Mouse (Mus musculus) lung, postnatal 25 days (tissue): ENCODE data around the gene Klk1b8.
"Not testable (repeated sequence)": the region's sequence is repeated elsewhere in the genome, so short reads cannot be mapped to it uniquely, and the experiment has no call there.

Source experiments
- DNase-seq: peaks from one replicate; pipeline ENCODE4 v3.0.0; 2022; ENCODE audit warnings: low spot score

The Klk1b8 gene

DNA sequence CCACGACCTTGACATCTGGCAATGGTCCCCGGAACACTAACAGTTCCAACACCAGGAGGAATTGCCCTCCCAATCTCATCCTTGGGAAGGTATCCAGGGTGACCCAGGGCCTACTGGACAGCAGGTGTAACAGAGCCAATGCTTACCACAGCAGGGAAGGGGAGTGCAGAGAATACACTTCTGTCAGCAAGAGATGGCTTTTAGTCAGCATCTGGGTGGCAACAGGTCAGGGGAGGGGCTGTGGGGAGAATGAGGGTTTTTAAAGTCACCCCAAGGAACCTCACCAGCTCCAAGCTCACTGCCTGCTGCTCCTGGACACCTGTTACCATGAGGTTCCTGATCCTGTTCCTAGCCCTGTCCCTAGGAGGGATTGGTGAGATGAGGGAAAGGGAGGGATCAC lies at the start of gene Klk1b8:
Klk1b8 (plus strand) TSS at position 301 of the 400 bp plus-strand sequence.
- DNase-seq: no peak

DNA sequence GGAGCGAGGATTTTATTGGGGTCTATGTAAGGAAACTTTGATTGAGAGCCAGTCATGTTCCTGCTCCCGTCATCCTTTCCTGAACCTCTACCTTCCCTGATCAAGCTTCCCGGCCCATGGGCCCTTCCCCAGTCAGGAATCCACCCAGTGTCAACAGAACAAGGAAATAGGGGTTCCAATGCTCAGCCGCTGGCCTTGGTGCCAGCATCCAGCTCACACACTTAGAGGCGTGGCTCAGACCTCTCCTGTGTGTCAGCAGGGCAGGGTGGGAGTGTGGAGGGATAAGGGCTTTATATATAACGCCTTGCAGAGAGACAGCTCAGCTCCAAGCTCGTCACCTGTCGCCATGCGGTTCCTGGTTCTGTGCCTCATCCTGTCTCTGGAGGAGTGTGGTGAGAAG lies 35.6 kb upstream of the Klk1b8 start:
- DNase-seq: no peak

DNA sequence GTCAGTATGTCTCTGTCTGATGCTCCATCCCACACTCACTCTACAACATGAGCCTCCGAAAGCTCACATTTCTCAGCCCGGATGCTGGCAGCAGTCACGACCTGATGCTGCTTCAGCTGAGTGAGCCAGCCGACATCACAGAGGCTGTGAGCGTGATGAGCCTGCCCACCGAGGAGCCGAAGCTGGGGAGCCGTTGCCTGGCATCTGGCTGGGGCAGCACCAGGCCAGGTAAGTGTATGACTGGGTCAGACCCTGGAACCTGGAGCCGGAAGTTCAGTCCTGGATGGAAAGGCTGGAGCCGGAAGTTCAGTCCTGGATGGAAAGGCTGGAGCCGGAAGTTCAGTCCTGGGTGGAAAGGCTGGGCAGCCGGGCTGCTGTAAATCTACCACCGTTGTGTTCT lies 32.0 kb upstream of the Klk1b8 start:
- DNase-seq: no peak

GRCm38 (mm10) chr7:43918871-43919270 lies 31.6 kb upstream of the Klk1b8 start:
- DNase-seq: no peak

GRCm38 (mm10) chr7:43919559-43920451 lies 30.7 kb upstream of the Klk1b8 start:
- peak; percentile 54 for DNase-seq

DNA sequence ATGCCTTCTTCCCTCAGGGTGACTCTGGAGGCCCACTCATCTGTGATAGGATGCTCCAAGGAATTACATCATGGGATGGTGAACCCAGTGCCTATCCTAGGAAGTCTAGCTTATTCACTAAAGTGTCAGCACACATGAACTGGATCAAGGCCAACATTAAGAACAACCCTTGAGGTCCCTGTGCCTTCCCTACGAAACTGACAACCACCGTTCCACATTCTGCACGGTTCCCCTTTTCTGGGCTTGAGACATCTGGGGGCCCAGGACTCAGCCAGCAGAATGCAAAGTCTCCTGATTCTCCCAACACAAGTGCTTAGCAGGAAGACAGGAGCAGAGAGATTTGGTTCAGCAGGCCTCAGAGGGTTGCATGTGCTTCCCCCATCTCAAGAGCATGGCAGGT lies 29.9 kb upstream of the Klk1b8 start:
- DNase-seq: no peak

DNA sequence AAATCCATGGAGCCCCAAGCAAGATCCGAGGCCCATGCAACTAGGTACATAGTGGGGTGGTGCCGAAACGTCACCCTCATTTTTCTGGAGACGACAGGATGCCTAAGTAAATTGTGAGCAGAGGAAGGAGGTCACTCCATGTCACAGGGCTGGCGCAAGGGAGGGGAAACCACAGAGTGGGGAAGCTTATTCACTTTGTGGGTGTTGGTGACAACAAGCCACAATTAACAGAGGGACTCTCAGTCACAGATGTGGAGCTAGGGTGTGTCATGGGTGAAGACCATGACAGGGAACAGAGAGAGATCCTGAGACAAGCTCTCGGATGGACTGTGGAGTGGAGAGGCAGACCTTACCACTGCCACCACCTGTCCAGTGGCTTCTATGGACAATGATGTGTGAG lies 29.4 kb upstream of the Klk1b8 start:
- no peak for DNase-seq

GRCm38 (mm10) chr7:43921941-43922340 lies 28.5 kb upstream of the Klk1b8 start:
- no peak for DNase-seq

DNA sequence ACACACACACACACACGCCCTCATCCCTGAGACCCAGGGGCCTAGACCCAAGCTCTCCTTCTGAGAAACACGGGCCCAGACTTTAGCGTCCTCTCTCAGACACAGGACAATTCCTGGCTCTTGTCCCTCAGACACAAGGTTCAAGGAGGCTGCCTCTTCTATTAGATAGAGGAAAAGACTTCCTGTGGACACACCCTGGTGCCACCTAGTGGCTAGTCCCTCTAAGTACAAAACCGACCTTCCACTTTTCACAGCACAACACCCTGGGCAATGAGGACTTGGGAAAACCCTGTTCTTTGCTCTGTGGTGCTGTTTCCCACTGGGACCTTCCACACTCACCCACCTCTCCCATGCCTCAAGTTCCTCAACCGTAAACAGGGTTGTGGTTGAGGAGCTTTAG lies 24.5 kb upstream of the Klk1b8 start:
- DNase-seq: no peak

GRCm38 (mm10) chr7:43928521-43928920 lies 21.9 kb upstream of the Klk1b8 start:
- no peak for DNase-seq

- no peak for DNase-seq
These were observed 18.1 kb upstream of the Klk1b8 start for GRCm38 (mm10) chr7:43932337-43932736.

DNA sequence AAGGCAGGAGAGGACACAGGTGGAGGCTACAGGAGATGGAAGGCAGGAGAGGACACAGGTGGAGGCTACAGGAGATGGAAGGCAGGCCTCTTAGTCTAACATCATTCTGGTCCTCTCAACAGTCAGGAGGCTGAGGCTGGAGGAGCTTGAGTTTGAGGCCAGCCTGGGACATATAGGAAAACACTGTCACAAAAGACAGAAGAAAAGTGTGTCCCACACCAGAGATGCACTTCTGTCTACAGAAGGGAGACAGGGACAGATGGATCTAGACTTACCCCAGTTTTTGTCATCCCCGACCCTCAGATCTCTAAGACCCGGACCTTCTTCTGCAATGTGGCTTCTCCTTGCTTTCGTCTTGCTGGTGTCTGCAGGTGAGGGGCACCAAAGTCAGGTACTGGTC lies 17.0 kb upstream of the Klk1b8 start, which contains the start of gene Klk15:
Klk15 (plus strand) TSS at position 301 of the 400 bp plus-strand sequence.
- no peak for DNase-seq

DNA sequence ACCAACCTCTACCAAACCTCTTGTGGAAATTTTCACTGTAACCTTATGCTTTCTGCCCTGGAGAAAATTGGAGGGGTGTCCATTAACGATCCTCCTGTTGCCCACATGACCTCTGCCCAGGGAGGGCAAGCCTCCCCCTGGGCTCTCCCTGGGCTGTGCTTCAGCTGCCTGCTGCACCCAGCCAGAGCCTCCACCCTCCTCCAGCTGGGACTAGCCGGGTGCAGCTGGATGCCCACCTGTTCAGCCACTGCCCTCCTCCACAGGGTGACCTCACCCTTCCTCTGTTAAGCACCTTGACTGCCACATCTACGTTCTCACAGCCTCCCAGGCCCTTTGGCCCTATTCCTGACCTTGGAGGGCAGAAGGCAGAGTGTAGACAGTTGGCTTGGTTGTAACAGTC lies 15.7 kb upstream of the Klk1b8 start:
- no peak for DNase-seq

DNA sequence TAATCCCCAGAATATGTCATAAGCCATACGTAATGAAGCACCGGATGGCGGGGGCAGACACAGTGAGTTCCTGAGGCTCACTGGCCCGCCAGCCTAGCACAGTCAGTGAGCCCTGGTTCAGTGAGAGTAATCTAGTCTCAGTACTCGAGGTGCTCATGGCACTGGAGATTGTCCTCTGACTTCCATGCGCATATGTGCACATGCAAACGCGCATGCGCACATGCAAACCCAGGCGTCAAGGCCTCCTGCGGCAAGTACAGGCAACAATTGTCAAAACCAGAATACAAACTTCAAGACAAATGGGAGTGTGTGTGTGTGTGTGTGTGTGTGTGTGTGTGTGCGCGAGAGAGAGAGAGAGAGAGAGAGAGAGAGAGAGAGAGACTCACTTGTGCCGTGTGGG lies 13.9 kb upstream of the Klk1b8 start:
- DNase-seq: no peak

DNA sequence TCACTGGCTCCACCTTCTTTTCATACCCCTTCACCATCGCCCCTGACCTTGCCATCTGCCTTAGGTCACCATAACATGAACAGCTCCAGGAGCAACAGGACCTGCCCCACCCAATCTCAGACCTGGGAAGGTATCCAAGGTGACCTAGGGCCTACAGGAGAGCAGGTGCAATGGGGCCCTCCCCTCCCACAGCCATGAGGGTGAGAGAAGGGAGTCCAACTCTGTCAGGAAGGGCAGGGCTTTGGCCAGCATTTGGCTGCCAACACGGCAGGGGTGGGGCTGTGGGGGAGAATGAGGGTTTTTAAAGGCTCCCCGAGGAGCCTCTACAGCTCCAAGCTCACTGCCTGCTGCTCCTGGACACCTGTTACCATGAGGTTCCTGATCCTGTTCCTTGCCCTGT lies 8.2 kb upstream of the Klk1b8 start:
- not testable (repeated sequence) for DNase-seq

DNA sequence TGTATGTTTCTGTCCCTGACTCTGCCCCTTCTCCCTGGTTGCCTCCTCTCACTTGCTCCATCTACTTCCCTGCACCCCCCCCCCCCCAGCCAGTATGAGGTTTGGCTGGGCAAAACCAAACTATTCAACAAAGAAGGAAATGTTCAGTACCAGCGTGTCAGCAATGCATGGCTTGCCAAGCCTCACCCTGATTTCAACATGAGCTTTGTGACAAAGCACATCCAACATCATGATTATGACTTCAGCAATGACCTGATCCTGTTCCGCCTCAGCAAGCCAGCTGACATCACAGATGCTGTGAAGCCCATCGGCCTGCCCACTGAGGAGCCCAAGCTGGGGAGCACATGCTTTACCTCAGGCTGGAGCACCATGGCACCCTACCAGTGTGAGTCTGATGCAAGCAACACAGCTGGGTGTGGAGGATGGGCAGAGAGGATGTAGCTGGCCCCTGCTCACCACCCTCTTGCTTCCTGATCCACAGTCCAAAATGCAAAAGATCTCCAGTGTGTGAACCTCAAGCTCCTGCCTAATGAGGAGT lies 5.7 kb upstream of the Klk1b8 start:
- DNase-seq: no peak

DNA sequence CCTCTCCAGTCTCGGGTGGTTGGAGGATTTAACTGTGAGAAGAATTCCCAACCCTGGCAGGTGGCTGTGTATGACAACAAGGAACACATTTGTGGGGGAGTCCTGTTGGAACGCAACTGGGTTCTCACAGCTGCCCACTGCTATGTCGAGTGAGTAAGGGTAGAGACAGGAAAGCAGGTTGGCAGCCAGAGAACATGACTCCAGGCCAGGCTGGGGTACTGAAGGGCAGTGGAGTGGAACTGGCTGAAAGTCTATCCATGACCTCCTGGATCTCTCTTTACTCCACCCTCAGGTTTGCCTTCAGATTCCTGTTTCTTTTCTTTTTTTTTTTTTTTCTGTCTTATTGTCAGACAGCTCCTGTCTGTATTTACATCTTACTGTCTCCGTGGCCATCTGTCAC lies 2.2 kb downstream of the Klk1b8 start:
- no peak for DNase-seq

DNA sequence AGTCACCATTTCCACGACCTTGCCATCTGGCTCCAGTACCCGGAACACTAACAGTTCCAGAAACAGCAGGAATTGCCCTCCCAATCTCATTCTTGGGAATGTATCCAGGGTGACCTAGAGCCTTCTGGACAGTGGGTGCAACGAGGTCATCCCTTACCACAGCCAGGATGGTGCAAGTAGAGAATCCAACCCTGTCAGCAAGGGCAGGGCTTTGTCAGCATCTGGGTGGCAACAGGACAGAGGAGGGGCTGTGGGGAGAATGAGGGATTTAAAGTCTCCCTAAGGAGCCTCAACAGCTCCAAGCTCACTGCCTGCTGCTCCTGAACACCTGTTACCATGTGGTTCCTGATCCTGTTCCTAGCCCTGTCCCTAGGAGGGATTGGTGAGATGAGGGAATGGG lies 16.0 kb downstream of the Klk1b8 start, which contains the start of gene Klk1b1:
Klk1b1 (plus strand) TSS at position 301 of the 400 bp plus-strand sequence.
- no peak for DNase-seq

DNA sequence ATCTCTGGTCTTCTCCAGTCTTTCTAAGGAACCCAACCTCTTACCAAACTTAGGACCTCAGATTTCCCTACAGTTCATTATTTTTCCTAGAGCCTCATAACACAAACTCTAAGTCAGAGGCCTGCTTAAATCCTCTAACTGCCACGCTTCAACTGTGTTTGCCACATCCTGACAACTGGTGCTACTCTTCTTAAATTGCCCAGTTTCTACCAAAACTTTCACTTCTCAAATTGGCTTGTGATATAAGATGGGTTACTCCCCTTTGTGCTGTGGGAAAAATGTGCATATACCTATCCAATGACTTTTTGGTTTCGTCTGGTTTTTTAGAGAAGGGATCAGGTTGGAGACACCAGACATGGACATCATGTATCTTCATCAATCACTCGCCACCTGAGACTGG lies 16.6 kb downstream of the Klk1b8 start:
- no peak for DNase-seq

DNA sequence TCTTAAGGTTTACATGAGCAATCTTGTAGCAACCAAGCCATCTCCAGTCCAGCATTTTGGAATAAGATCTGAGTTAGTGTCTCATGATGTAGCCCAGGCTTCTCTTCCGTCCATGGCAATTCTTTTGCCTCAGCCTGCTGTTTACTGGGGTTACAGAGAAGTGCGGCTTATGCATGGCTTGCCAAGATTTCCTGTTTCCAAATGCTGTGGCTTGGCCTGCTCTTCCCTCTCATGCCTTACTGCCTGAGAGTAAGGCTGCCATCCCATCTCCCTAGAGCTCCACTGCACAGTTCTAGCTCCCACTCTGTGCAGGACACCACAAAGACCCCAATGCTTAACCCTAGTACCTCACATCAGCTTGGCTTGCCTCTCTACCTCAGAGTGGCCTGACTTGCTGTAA lies 17.1 kb downstream of the Klk1b8 start:
- DNase-seq: no peak

DNA sequence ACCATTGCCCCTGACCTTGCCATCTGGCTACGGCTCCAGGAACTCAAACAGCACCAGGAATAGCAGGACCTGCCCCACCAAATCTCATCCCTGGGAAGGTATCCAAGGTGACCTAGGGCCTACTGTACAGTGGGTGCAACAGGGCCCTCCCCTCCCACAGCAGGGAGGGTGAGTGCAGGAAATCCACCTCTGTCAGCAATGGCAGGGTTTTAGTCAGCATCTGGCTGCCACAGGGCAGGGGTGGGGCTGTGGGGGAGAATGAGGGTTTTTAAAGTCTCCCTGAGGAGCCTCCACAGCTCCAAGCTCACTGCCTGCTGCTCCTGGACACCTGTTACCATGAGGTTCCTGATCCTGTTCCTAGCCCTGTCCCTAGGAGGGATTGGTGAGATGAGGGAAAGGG lies 25.3 kb downstream of the Klk1b8 start, which contains the start of gene Klk1b9:
Klk1b9 (plus strand) TSS at position 301 of the 400 bp plus-strand sequence.
- DNase-seq: not testable (repeated sequence)

- no peak for DNase-seq
These were observed 35.2 kb downstream of the Klk1b8 start for GRCm38 (mm10) chr7:43985657-43986056.

- not testable (repeated sequence) for DNase-seq
These were observed 44.4 kb downstream of the Klk1b8 start for GRCm38 (mm10) chr7:43994821-43995220.
